Mouse (Mus musculus) limb, embryonic 15.5 days (tissue): ENCODE measurements around the gene Asap3. TPM values are rescaled to one million over a fixed set of nuclear protein-coding genes. Genes with fewer than 3 reads are reported as not detected.

ENCODE experiments used
- ATAC-seq: fragments of 200-750 bp; cut with Nextera tagmentation; 2 replicates; pipeline ENCODE4 v1.8.0; 2017; ENCODE audit warnings: low read depth, moderate TSS enrichment; ENCODE audit not compliant: insufficient number of reproducible peaks, low FRiP score, low TSS enrichment
- H3K27ac ChIP-seq: fragments of 300-500 bp; sonication (generic); 2 replicates; pipeline ENCODE4 v1.5.1; 2015; ENCODE audit warnings: moderate library complexity, mild to moderate bottlenecking, inconsistent platforms
- H3K27me3 ChIP-seq: fragments of 300-500 bp; sonication (generic); 2 replicates; pipeline ENCODE4 v1.6.1; 2015; ENCODE audit warnings: inconsistent platforms
- H3K36me3 ChIP-seq: fragments of 300-500 bp; sonication (generic); 2 replicates; pipeline ENCODE4 v1.6.1; 2015; ENCODE audit warnings: inconsistent platforms
- H3K4me1 ChIP-seq: fragments of 300-500 bp; sonication (generic); 2 replicates; pipeline ENCODE4 v1.6.1; 2015; ENCODE audit warnings: inconsistent platforms
- H3K4me2 ChIP-seq: fragments of 300-500 bp; sonication (generic); 2 replicates; pipeline ENCODE4 v1.6.1; 2015; ENCODE audit warnings: mild to moderate bottlenecking, inconsistent platforms
- H3K4me3 ChIP-seq: fragments of 300-500 bp; sonication (generic); 2 replicates; pipeline ENCODE4 v1.5.1; 2015; ENCODE audit warnings: mild to moderate bottlenecking, inconsistent platforms
- H3K9ac ChIP-seq: fragments of 300-500 bp; sonication (generic); 2 replicates; pipeline ENCODE4 v1.6.1; 2015; ENCODE audit warnings: inconsistent platforms
- H3K9me3 ChIP-seq: fragments of 300-500 bp; sonication (generic); 2 replicates; pipeline ENCODE4 v1.6.1; 2016; ENCODE audit warnings: inconsistent platforms
- WGBS: fragments of 180-500 bp; shearing (Covaris S2); methylation state at CpG from one replicate; pipeline ENCODE4 v1.1.7; 2015; 5-methylcytosine and 5-hydroxymethylcytosine counted together
- polyA plus RNA-seq: library from polyadenylated mRNA; unstranded; fragments of >200 nt; fragmentation: Nextera tagmentation; extraction: Ambion mirVana; gene quantifications from 2 replicates; pipeline ENCODE4 v1.2.1, GENCODE M21; 2015

The Asap3 gene
- polyA plus RNA-seq = 15.4 and 19.0 TPM in 2 replicates

DNA sequence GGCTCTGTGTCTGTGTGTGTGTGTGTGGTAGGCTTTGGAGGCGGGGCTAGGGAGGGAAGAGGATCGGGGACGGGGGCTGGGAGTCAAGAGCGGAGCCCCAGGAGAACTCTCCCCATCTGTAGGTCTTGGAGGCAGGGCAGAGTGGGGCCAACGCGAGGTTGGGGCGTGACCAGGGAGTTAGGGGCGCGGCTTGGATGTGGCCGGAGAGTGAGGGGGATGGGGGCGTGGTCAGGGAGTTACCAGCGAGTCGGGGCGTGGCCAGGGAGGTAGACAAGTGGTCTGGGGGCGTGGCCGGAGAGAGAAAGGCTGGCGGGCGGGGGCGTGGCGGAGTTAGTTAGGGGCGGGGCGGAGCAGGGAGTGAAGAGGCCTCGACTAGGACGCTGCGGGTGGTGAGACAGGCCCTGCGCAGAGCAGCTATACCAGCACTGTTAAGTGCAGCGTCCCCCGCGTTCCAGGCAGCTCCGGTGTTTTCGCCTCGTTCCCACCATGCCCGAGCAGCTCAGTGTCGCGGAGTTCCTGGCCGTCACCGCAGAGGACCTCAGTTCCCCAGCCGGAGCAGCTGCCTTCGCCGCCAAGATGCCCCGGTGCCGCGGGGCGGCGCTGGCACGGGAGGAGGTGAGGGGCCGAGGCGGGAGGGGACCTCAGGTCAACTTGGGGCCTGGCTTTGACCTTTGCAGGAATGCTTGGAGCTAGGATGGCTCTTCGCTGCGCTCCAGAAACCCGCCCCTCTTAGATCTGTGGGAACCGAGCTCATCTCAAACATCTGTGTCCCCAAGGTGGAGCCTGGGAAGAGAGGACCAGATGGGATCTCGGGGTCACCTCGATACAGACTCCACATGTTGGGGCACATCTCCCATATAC is at the start of gene Asap3:
Gene Asap3, plus strand, starts transcription at position 333 of the 861 bp plus-strand sequence.
- peak; percentile 91 for ATAC-seq
- Histone ChIP-seq H3K27ac (peak within 1 kb of the TSS; percentile 90), H3K27me3 (no peaks in the 10 kb centered on the region), H3K4me1 (peaks cover 28% of the 10 kb centered on the region), H3K36me3 (peaks cover 8% of the 10 kb centered on the region; the same call in 1 of the 2 replicates), H3K4me3 (peak within 1 kb of the TSS; percentile 70), H3K9me3 (no peaks in the 10 kb centered on the region), H3K4me2 (peak within 1 kb of the TSS; percentile 94), H3K9ac (peak within 1 kb of the TSS; percentile 65)
- 1% methylated on average over 46 of the region's 54 CpGs for WGBS

DNA sequence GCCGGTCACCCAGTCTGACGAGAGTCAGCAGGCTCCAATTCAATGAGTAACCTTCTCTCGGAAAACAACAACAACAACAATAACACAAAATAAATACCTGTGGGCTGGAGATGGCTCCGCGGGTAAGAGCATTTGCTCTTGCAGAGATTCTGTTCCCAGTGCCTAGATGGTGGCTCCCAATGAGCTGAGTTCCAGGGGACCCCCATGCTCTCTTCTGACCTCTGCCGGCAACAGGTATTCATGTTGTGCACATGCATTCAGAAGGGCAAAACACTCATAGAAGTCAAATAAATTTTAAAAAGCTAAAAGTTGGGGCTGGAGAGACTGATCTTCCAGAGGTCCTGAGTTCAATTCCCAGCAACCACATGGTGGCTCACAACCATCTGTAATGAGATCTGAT is 47.7 kb upstream of the Asap3 start:
- Histone ChIP-seq H3K27me3 (no peaks in the 10 kb centered on the region), H3K9ac (no peak overlapping the region), H3K4me2 (no peak overlapping the region), H3K4me3 (no peak overlapping the region), H3K9me3 (no peaks in the 10 kb centered on the region), H3K4me1 (peaks cover 17% of the 10 kb centered on the region), H3K36me3 (no peaks in the 10 kb centered on the region), H3K27ac (no peak overlapping the region)
- no peak for ATAC-seq
- WGBS = 80% methylated on average over 6 of the region's 6 CpGs

DNA sequence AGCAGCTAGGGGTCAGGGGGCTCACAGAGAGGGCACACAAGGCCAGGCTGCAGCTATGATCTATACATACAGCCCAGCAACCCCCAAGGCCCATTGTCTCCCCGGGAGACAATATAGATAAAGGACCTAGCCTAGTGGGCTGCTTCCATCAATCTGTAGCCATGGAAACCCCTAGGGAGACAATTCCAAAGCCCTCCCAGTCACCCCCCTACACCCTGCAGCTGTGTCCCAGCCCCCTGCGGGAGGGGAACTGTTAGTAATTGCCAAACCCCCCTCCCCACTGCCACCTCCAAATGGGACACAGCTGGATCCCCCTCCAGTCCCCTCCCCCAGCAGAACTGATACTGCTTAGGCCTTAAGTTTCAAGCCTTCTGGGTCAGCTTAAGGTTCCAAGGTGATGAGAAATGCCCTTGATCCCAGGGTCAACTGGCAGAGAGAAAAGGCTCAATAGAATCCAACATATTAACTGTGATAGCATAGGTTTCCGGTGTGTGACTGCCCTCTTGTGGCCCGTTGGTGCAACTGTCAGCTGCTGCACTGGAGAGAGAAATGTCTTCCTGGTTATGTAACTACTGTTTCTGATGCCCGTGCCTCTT is 46.3 kb upstream of the Asap3 start:
- H3K27ac ChIP-seq = no peak overlapping the region

GRCm38 (mm10) chr4:136163448-136163847 is 42.7 kb upstream of the Asap3 start:
- H3K27ac ChIP-seq = 0 out of 2 replicates have a peak overlapping the region, but pooled peaks have one; percentile 3
- no peaks in the 10 kb centered on the region for H3K9me3 ChIP-seq
- no peaks in the 10 kb centered on the region for H3K36me3 ChIP-seq
- H3K4me2 ChIP-seq = no peak overlapping the region
- H3K27me3 ChIP-seq = no peaks in the 10 kb centered on the region
- 2% methylated on average over 11 of the region's 11 CpGs for WGBS
- peaks cover 17% of the 10 kb centered on the region for H3K4me1 ChIP-seq
- H3K9ac ChIP-seq = no peak overlapping the region
- no peak overlapping the region for H3K4me3 ChIP-seq
- ATAC-seq = peak; percentile 62

More for the DNA sequence above, 46.3 kb upstream of the Asap3 start:
- ATAC-seq = peak; percentile 28; the same call in 1 of the 2 replicates
- WGBS = 9% methylated on average over 5 of the region's 5 CpGs
- H3K4me2 ChIP-seq = no peak overlapping the region
- H3K9ac ChIP-seq = no peak overlapping the region
- H3K36me3 ChIP-seq = no peaks in the 10 kb centered on the region
- H3K4me1 ChIP-seq = peaks cover 17% of the 10 kb centered on the region
- H3K27me3 ChIP-seq = no peaks in the 10 kb centered on the region
- H3K9me3 ChIP-seq = no peaks in the 10 kb centered on the region
- no peak overlapping the region for H3K4me3 ChIP-seq

- no peak for ATAC-seq
- H3K4me2 ChIP-seq = no peak overlapping the region
- H3K4me1 ChIP-seq = peaks cover 10% of the 10 kb centered on the region
- H3K4me3 ChIP-seq = no peak overlapping the region
- H3K27me3 ChIP-seq = no peaks in the 10 kb centered on the region
- no peaks in the 10 kb centered on the region for H3K36me3 ChIP-seq
- no peak overlapping the region for H3K9ac ChIP-seq
- H3K27ac ChIP-seq = no peak overlapping the region
- no peaks in the 10 kb centered on the region for H3K9me3 ChIP-seq
- WGBS = 66% methylated on average over 8 of the region's 8 CpGs
Measured at GRCm38 (mm10) chr4:136164981-136165380, 41.2 kb upstream of the Asap3 start.

- Histone ChIP-seq H3K9ac (no peak overlapping the region), H3K4me1 (peaks cover 13% of the 10 kb centered on the region), H3K27me3 (no peaks in the 10 kb centered on the region), H3K9me3 (no peaks in the 10 kb centered on the region), H3K36me3 (no peaks in the 10 kb centered on the region), H3K4me3 (no peak overlapping the region), H3K27ac (no peak overlapping the region), H3K4me2 (no peak overlapping the region)
- 74% methylated on average over 3 of the region's 3 CpGs for WGBS
- ATAC-seq = no peak
Measured at GRCm38 (mm10) chr4:136167701-136168100, 38.5 kb upstream of the Asap3 start.

GRCm38 (mm10) chr4:136170401-136170800 is 35.8 kb upstream of the Asap3 start:
- H3K9ac ChIP-seq = no peak overlapping the region
- H3K27me3 ChIP-seq = no peaks in the 10 kb centered on the region
- H3K9me3 ChIP-seq = no peaks in the 10 kb centered on the region
- 0 out of 2 replicates have a peak overlapping the region, but pooled peaks have one; percentile 24 for H3K27ac ChIP-seq
- no peak overlapping the region for H3K4me3 ChIP-seq
- no peak overlapping the region for H3K4me2 ChIP-seq
- H3K36me3 ChIP-seq = no peaks in the 10 kb centered on the region
- no peak for ATAC-seq
- peaks cover 33% of the 10 kb centered on the region for H3K4me1 ChIP-seq
- 61% methylated on average over 4 of the region's 4 CpGs for WGBS

- Histone ChIP-seq H3K36me3 (no peaks in the 10 kb centered on the region), H3K9me3 (no peaks in the 10 kb centered on the region), H3K9ac (no peak overlapping the region; the same call in 1 of the 2 replicates), H3K4me2 (peak overlapping the region; percentile 99), H3K27me3 (no peaks in the 10 kb centered on the region), H3K4me3 (peak overlapping the region; percentile 76), H3K4me1 (peaks cover 44% of the 10 kb centered on the region), H3K27ac (no peak overlapping the region)
- 21% methylated on average over 12 of the region's 12 CpGs for WGBS
- no peak for ATAC-seq
Measured at GRCm38 (mm10) chr4:136171455-136171854, 34.7 kb upstream of the Asap3 start.

GRCm38 (mm10) chr4:136172011-136172541 is 34.1 kb upstream of the Asap3 start, which contains the start of gene E2f2:
TSS of gene E2f2 (plus strand) at chr4:136172394.
- Histone ChIP-seq H3K27me3 (no peaks in the 10 kb centered on the region), H3K4me2 (peak within 1 kb of the TSS; percentile 99), H3K36me3 (no peaks in the 10 kb centered on the region), H3K4me3 (peak within 1 kb of the TSS; percentile 76), H3K27ac (peak within 1 kb of the TSS; percentile 82), H3K9ac (peak within 1 kb of the TSS; percentile 46), H3K9me3 (no peaks in the 10 kb centered on the region), H3K4me1 (peaks cover 50% of the 10 kb centered on the region)
- no peak for ATAC-seq
- WGBS = 0% methylated on average over 35 of the region's 35 CpGs

DNA sequence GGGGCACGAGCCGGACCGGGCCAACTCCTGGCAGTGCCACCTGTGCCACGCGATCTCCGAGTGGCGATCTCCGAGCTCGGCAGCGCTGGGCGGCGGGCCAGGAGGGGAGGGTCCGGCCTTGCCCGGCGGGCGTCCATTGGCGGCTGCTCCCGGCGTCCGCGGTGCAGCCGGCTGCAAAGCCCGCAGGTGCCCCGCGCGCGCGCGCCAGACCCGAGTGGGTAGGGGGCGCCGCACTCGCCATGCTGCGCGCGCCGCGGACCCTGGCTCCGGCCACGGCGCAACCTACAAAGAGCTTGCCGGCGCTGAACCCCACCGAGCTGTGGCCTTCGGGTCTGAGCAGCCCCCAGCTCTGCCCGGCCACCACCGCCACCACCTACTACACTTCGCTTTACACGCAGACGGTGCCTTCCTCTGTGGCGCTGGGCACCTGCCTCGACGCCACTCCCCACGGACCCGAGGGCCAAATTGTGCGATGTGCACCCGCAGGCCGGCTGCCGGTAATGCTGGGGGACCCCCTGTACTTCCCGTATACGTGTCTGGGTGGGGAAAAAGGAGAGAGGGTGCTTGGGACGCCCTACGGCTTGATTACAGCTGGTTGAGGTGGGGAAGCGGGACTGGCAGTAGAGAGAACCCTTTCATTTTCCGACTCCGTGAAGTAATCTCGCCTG is 33.5 kb upstream of the Asap3 start:
- Histone ChIP-seq H3K9ac (peak overlapping the region; percentile 46), H3K36me3 (no peaks in the 10 kb centered on the region), H3K4me3 (peak overlapping the region; percentile 76), H3K9me3 (no peaks in the 10 kb centered on the region), H3K4me2 (peak overlapping the region; percentile 99), H3K27ac (peak overlapping the region; percentile 82), H3K27me3 (no peaks in the 10 kb centered on the region), H3K4me1 (peaks cover 56% of the 10 kb centered on the region)
- under 1% methylated on average over 64 of the region's 67 CpGs for WGBS
- ATAC-seq = no peak

GRCm38 (mm10) chr4:136173210-136173715 is 32.9 kb upstream of the Asap3 start:
- peak overlapping the region; percentile 82; the same call in 1 of the 2 replicates for H3K27ac ChIP-seq

More at GRCm38 (mm10) chr4:136173210-136173715, 32.9 kb upstream of the Asap3 start:
- Histone ChIP-seq H3K4me2 (peak overlapping the region; percentile 99), H3K9me3 (no peaks in the 10 kb centered on the region), H3K36me3 (no peaks in the 10 kb centered on the region), H3K4me1 (peaks cover 62% of the 10 kb centered on the region), H3K27me3 (no peaks in the 10 kb centered on the region), H3K9ac (peak overlapping the region; percentile 46), H3K4me3 (peak overlapping the region; percentile 76)
- no peak for ATAC-seq
- WGBS = 6% methylated on average over 14 of the region's 14 CpGs
